In the genomic region with DNA sequence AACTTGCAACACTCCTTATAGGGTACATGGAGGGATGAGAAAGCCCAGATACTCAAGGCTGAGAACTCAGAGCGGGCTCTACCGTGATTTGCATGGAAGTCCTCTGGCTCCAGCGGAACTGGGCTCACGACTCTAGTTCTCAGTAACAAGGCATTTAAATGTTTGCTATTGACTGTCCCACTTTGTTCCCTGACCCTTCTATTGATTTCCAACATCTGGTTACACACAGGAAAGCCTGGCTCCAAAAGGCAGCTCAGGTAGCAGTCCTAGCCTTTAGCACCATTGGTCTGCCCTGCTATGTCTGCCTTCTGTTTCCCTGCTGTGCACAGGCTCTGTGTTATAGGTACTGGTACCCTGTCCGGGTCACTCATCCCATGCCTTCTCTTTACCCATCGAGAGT, we compare ENCODE assay signal across 19 mouse cellular contexts. TPM values are rescaled to one million over a fixed set of nuclear protein-coding genes. Genes with fewer than 3 reads are reported as not detected.
DNase-seq lines count a peak whose midpoint lies in the region; ATAC-seq and TF ChIP-seq lines count a peak whose summit lies in the region.
"Had no signal": no experiment of that assay in that cellular context is flagged by ENCODE, and none has a peak within 500 bp of the region (broad histone marks: within the 10 kb centered on the region; RNA-seq: fewer than 3 reads in every experiment).

No protein-coding gene starts in this region.

- no peaks in the 10 kb centered on the region for H3K36me3 ChIP-seq in forebrain, embryonic 13.5 days (ENCODE audit: poor library complexity, severe bottlenecking)
- H3K36me3 ChIP-seq in forebrain, embryonic 11.5 days (ENCODE audit: control insufficient read depth, insufficient read depth, low read length), result no peaks in the 10 kb centered on the region
- H3K36me3 ChIP-seq in hindbrain, embryonic 15.5 days, result no peaks in the 10 kb centered on the region
- H3K36me3 ChIP-seq in hindbrain, postnatal 0 days (ENCODE audit: insufficient read depth, low read length), result no peaks in the 10 kb centered on the region
- H3K36me3 ChIP-seq in liver, embryonic 11.5 days (ENCODE audit: control insufficient read depth, insufficient read depth, low read length), result no peaks in the 10 kb centered on the region
- no peaks in the 10 kb centered on the region for H3K36me3 ChIP-seq in liver, embryonic 12.5 days
- H3K36me3 ChIP-seq in liver, postnatal 0 days (replicated peaks; ENCODE audit: insufficient read depth, low read length), result no peaks in the 10 kb centered on the region
- H3K36me3 ChIP-seq: embryonic facial prominence, embryonic 12.5 days; heart, embryonic 15.5 days had no signal

- WGBS in forebrain, embryonic 13.5 days, result 84% methylated on average over 6 of the region's 6 CpGs
- WGBS in forebrain, embryonic 11.5 days, result 85% methylated on average over 6 of the region's 6 CpGs
- WGBS in hindbrain, embryonic 15.5 days, result 88% methylated on average over 6 of the region's 6 CpGs
- WGBS in hindbrain, postnatal 0 days, result 79% methylated on average over 6 of the region's 6 CpGs
- 64% methylated on average over 6 of the region's 6 CpGs for WGBS in liver, embryonic 11.5 days
- 56% methylated on average over 6 of the region's 6 CpGs for WGBS in liver, embryonic 12.5 days (ENCODE audit: insufficient replicate concordance)
- WGBS in liver, postnatal 0 days (ENCODE audit: insufficient replicate concordance), result 62% methylated on average over 6 of the region's 6 CpGs

- no peak for ATAC-seq in forebrain, embryonic 13.5 days
- no peak for ATAC-seq in forebrain, embryonic 11.5 days (replicated peaks; ENCODE audit: low FRiP score)
- no peak for ATAC-seq in hindbrain, embryonic 15.5 days (ENCODE audit: low FRiP score, low read depth)
- ATAC-seq in hindbrain, postnatal 0 days, result no peak
- ATAC-seq in liver, embryonic 11.5 days (replicated peaks; ENCODE audit: low FRiP score), result peak; percentile 36
- ATAC-seq in liver, embryonic 12.5 days, result no peak
- peak; percentile 56; the same call in 1 of the 2 replicates for ATAC-seq in liver, postnatal 0 days

- no peak for DNase-seq in forebrain, embryonic 11.5 days (ENCODE audit: low spot score)
- no peak for DNase-seq in hindbrain, postnatal 0 days (ENCODE audit: low spot score)
- DNase-seq in liver, embryonic 11.5 days (ENCODE audit: low spot score), result no peak
- no peak for DNase-seq in liver, postnatal 0 days
- no peak for DNase-seq in ovary, postnatal 36 days (ENCODE audit: low spot score)
- DNase-seq: adrenal gland, postnatal 10 days; embryo, embryonic 11 days; gastrocnemius, postnatal 36 days; heart, postnatal 14 days had no signal

- TF ChIP-seq CTCF in hindbrain, postnatal 0 days (IDR thresholded peaks at IDR 0.05; ENCODE audit: low read depth), result no peak
- TF ChIP-seq CTCF in liver, postnatal 0 days (IDR thresholded peaks at IDR 0.05; ENCODE audit: low read depth), result no peak

- 0 out of 2 replicates have a peak, but pooled peaks cover 8% of the 10 kb centered on the region for H3K27me3 ChIP-seq in forebrain, embryonic 13.5 days
- no peaks in the 10 kb centered on the region for H3K27me3 ChIP-seq in forebrain, embryonic 11.5 days (ENCODE audit: control insufficient read depth, insufficient read depth, low read length)
- peaks cover 18% of the 10 kb centered on the region; the same call in 1 of the 2 replicates for H3K27me3 ChIP-seq in hindbrain, embryonic 15.5 days
- H3K27me3 ChIP-seq in hindbrain, postnatal 0 days (ENCODE audit: insufficient read depth, low read length), result peaks cover 5% of the 10 kb centered on the region; the same call in 1 of the 2 replicates
- no peaks in the 10 kb centered on the region; the same call in 1 of the 2 replicates for H3K27me3 ChIP-seq in liver, embryonic 11.5 days (replicated peaks; ENCODE audit: control insufficient read depth, insufficient read depth, low read length)
- peaks cover 25% of the 10 kb centered on the region for H3K27me3 ChIP-seq in liver, embryonic 12.5 days (replicated peaks)
- H3K27me3 ChIP-seq in liver, postnatal 0 days (ENCODE audit: insufficient read depth, low read length), result no peaks in the 10 kb centered on the region

- peaks cover 40% of the 10 kb centered on the region for H3K4me1 ChIP-seq in forebrain, embryonic 13.5 days
- H3K4me1 ChIP-seq in forebrain, embryonic 11.5 days (replicated peaks; ENCODE audit: control insufficient read depth, insufficient read depth, low read length), result peaks cover 6% of the 10 kb centered on the region; the same call in 1 of the 2 replicates
- H3K4me1 ChIP-seq in hindbrain, embryonic 15.5 days (replicated peaks), result peaks cover 23% of the 10 kb centered on the region
- H3K4me1 ChIP-seq in hindbrain, postnatal 0 days (ENCODE audit: insufficient read depth, low read length), result peaks cover 7% of the 10 kb centered on the region; the same call in 1 of the 2 replicates
- H3K4me1 ChIP-seq in liver, embryonic 11.5 days (replicated peaks; ENCODE audit: control insufficient read depth, insufficient read depth, low read length), result no peaks in the 10 kb centered on the region; the same call in 1 of the 2 replicates
- H3K4me1 ChIP-seq in liver, embryonic 12.5 days, result no peaks in the 10 kb centered on the region
- H3K4me1 ChIP-seq in liver, postnatal 0 days (ENCODE audit: insufficient read depth), result no peaks in the 10 kb centered on the region
- H3K4me1 ChIP-seq: embryonic facial prominence, embryonic 12.5 days; heart, embryonic 15.5 days had no signal

- H3K9me3 ChIP-seq in forebrain, embryonic 13.5 days (replicated peaks), result no peaks in the 10 kb centered on the region
- H3K9me3 ChIP-seq in forebrain, embryonic 11.5 days (ENCODE audit: control insufficient read depth, low read length), result no peaks in the 10 kb centered on the region
- no peaks in the 10 kb centered on the region for H3K9me3 ChIP-seq in hindbrain, embryonic 15.5 days
- H3K9me3 ChIP-seq in hindbrain, postnatal 0 days (ENCODE audit: low read length), result no peaks in the 10 kb centered on the region
- H3K9me3 ChIP-seq in liver, embryonic 11.5 days (ENCODE audit: control insufficient read depth, low read length), result no peaks in the 10 kb centered on the region
- H3K9me3 ChIP-seq in liver, embryonic 12.5 days (replicated peaks), result no peaks in the 10 kb centered on the region
- H3K9me3 ChIP-seq in liver, postnatal 0 days (ENCODE audit: low read length), result no peaks in the 10 kb centered on the region
- H3K9me3 ChIP-seq: embryonic facial prominence, embryonic 12.5 days; heart, embryonic 15.5 days had no signal

- H3K4me2 ChIP-seq in forebrain, embryonic 13.5 days, result no peak overlapping the region
- H3K4me2 ChIP-seq in forebrain, embryonic 11.5 days (ENCODE audit: low read depth, low read length, severe bottlenecking), result no peak overlapping the region
- no peak overlapping the region for H3K4me2 ChIP-seq in hindbrain, embryonic 15.5 days
- no peak overlapping the region for H3K4me2 ChIP-seq in hindbrain, postnatal 0 days (ENCODE audit: low read depth, low read length)
- no peak overlapping the region for H3K4me2 ChIP-seq in liver, embryonic 11.5 days
- H3K4me2 ChIP-seq in liver, embryonic 12.5 days, result no peak overlapping the region
- no peak overlapping the region for H3K4me2 ChIP-seq in liver, postnatal 0 days (ENCODE audit: low read depth, low read length)
- H3K4me2 ChIP-seq: embryonic facial prominence, embryonic 12.5 days; heart, embryonic 11.5 days; heart, embryonic 15.5 days; hindbrain, embryonic 14.5 days had no signal

- no peak for TF ChIP-seq EP300 in liver, postnatal 0 days (IDR thresholded peaks at IDR 0.05; ENCODE audit: low read depth)

- H3K4me3 ChIP-seq in forebrain, embryonic 13.5 days, result no peak overlapping the region
- no peak overlapping the region for H3K4me3 ChIP-seq in forebrain, embryonic 11.5 days (ENCODE audit: low read depth, low read length)
- no peak overlapping the region for H3K4me3 ChIP-seq in hindbrain, embryonic 15.5 days
- H3K4me3 ChIP-seq in hindbrain, postnatal 0 days (ENCODE audit: low read length), result no peak overlapping the region
- H3K4me3 ChIP-seq in liver, embryonic 11.5 days (ENCODE audit: low read depth, low read length), result no peak overlapping the region
- H3K4me3 ChIP-seq in liver, embryonic 12.5 days, result no peak overlapping the region
- H3K4me3 ChIP-seq in liver, postnatal 0 days (ENCODE audit: low read depth, low read length), result no peak overlapping the region
- H3K4me3 ChIP-seq: embryonic facial prominence, embryonic 12.5 days; heart, embryonic 15.5 days had no signal

- no peak overlapping the region for H3K9ac ChIP-seq in forebrain, embryonic 13.5 days
- no peak overlapping the region for H3K9ac ChIP-seq in forebrain, embryonic 11.5 days (ENCODE audit: low read length)
- H3K9ac ChIP-seq in hindbrain, embryonic 15.5 days, result no peak overlapping the region
- H3K9ac ChIP-seq in hindbrain, postnatal 0 days (replicated peaks; ENCODE audit: low read length), result no peak overlapping the region
- H3K9ac ChIP-seq in liver, embryonic 11.5 days (ENCODE audit: low read depth, low read length), result no peak overlapping the region
- no peak overlapping the region for H3K9ac ChIP-seq in liver, embryonic 12.5 days
- no peak overlapping the region for H3K9ac ChIP-seq in liver, postnatal 0 days (replicated peaks)
- H3K9ac ChIP-seq: embryonic facial prominence, embryonic 12.5 days; heart, embryonic 15.5 days; hindbrain, embryonic 14.5 days had no signal

- peak overlapping the region; percentile 15; the same call in 1 of the 2 replicates for H3K27ac ChIP-seq in forebrain, embryonic 13.5 days
- no peak overlapping the region for H3K27ac ChIP-seq in forebrain, embryonic 11.5 days (ENCODE audit: low read depth, low read length)
- 0 out of 2 replicates have a peak overlapping the region, but pooled peaks have one; percentile 36 for H3K27ac ChIP-seq in hindbrain, embryonic 15.5 days (replicated peaks)
- no peak overlapping the region for H3K27ac ChIP-seq in hindbrain, postnatal 0 days
- no peak overlapping the region for H3K27ac ChIP-seq in liver, embryonic 11.5 days (ENCODE audit: low read depth, low read length)
- no peak overlapping the region for H3K27ac ChIP-seq in liver, embryonic 12.5 days
- H3K27ac ChIP-seq in liver, postnatal 0 days (ENCODE audit: low read depth), result no peak overlapping the region
- H3K27ac ChIP-seq: embryonic facial prominence, embryonic 12.5 days; heart, embryonic 15.5 days had no signal

RNA-seq across cellular contexts. Expression of gene Msx1, which starts 36.5 kb away (rescaled TPM):
- polyA plus RNA-seq in forebrain, embryonic 13.5 days (2015; fragmentation: Nextera tagmentation; extraction: Ambion mirVana), result 17.7 and 20.2 TPM in 2 replicates
- polyA plus RNA-seq in forebrain, embryonic 11.5 days (2014; fragmentation: Nextera tagmentation; extraction: Ambion mirVana), result 164 and 175 TPM in 2 replicates
- polyA plus RNA-seq in hindbrain, embryonic 15.5 days (2015; fragmentation: Nextera tagmentation; extraction: Ambion mirVana), result 26.4 and 36.7 TPM in 2 replicates
- total RNA-seq in hindbrain, postnatal 0 days (2014; rRNA removed), result 14.8 and 20.6 TPM in 2 replicates
- 26.2 and 28.0 TPM in 2 replicates for polyA plus RNA-seq in hindbrain, postnatal 0 days (2015; fragmentation: Nextera tagmentation; extraction: Ambion mirVana)
- polyA plus RNA-seq in liver, embryonic 11.5 days (2014; fragmentation: Nextera tagmentation; extraction: Ambion mirVana), result 6.9 and 9.2 TPM in 2 replicates
- polyA plus RNA-seq in liver, embryonic 12.5 days (2016; fragmentation: Nextera tagmentation; extraction: Ambion mirVana), result 0.51 and 0.63 TPM in 2 replicates
- polyA plus RNA-seq in liver, postnatal 0 days (2015; fragmentation: Nextera tagmentation; extraction: Ambion mirVana), result not detected in 2 replicates
- total RNA-seq: common myeloid progenitor, adult 5-6 weeks; hematopoietic stem cell, adult 5-6 weeks; MEL had no signal

Comparison
In these comparisons a context has a peak if more than half of its experiments do, and no peak if none do; other contexts are left out.
1. ATAC-seq: peak in liver, embryonic 11.5 days (single experiment) and liver, postnatal 0 days (single experiment); none in forebrain, embryonic 13.5 days (single experiment), forebrain, embryonic 11.5 days (single experiment), hindbrain, embryonic 15.5 days (single experiment), hindbrain, postnatal 0 days (single experiment) and liver, embryonic 12.5 days (single experiment).
2. H3K27ac ChIP-seq: peak in forebrain, embryonic 13.5 days (single experiment) and hindbrain, embryonic 15.5 days (single experiment); none in forebrain, embryonic 11.5 days (single experiment), hindbrain, postnatal 0 days (single experiment), liver, embryonic 11.5 days (single experiment), liver, embryonic 12.5 days (single experiment) and liver, postnatal 0 days (single experiment).